Mouse (Mus musculus): ENCODE results near the gene Ctsf. TPM values are rescaled to one million over a fixed set of nuclear protein-coding genes. Genes with fewer than 3 reads are reported as not detected.
A peak's percentile ranks its signal among the peaks of the same experiment; 100 is the strongest.

Ctsf gene
- polyA plus RNA-seq, 1 experiment from 2014 or later: 49.4 TPM

DNA sequence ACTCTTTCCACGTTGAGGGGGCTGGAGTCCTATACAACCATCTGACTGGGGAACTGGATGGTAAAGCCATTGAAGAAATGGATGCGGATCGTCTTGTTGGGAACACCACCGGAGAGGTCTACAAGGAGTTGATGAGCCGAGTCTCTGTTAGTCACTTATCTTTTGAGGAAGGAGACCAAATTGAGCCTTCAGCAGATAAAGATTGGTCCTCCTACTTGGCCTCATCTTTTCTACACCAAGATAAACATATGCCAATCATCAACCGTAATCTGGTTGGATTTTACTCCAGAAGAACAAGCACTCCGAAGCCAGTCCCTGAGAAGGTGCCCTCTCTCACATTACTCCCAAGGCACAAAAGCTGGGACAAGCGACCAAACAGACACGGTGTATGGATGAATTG lies 14.1 kb upstream of the Ctsf start:
- H3K4me3 ChIP-seq (ENCODE audit: low read depth, low read length): no peak overlapping the region
- no peaks in the 10 kb centered on the region for H3K36me3 ChIP-seq (replicated peaks; ENCODE audit: insufficient read depth, low read length)
- no peak overlapping the region for H3K9ac ChIP-seq (replicated peaks)
- no peak overlapping the region for H3K27ac ChIP-seq (ENCODE audit: low read depth)
- peaks cover 17% of the 10 kb centered on the region for H3K27me3 ChIP-seq (ENCODE audit: insufficient read depth, low read length)
- TF ChIP-seq CTCF (IDR thresholded peaks at IDR 0.05; ENCODE audit: low read depth) (no peak), EP300 (IDR thresholded peaks at IDR 0.05; ENCODE audit: low read depth) (no peak)
- 67% methylated on average over 9 of the region's 9 CpGs for WGBS (ENCODE audit: insufficient replicate concordance)
- no peaks in the 10 kb centered on the region for H3K9me3 ChIP-seq (ENCODE audit: low read length)
- no peak for ATAC-seq
- no peak for DNase-seq
- no peak overlapping the region for H3K4me2 ChIP-seq (ENCODE audit: low read depth, low read length)
- H3K4me1 ChIP-seq (ENCODE audit: insufficient read depth): peaks cover 21% of the 10 kb centered on the region

DNA sequence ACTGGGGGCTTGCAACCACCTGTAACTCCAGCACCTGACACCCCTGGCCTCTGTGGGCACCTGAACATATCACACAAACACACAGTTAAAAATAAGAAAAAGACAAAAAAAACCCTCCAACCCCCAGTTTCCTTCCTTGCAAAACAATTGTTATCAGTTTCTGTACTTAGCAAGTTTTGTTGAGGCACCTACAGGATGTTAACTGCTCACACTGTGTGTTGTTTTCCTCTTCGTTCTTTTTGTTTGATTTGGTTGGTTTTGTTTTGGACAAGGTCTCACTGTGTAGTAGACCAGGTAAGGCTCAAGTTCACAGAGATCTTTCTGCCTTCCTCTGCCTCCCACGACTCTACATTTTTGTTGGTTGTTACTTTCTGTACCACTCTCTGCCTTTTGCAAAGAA lies 12.3 kb upstream of the Ctsf start:
- ATAC-seq: no peak
- Histone ChIP-seq H3K36me3 (replicated peaks; ENCODE audit: insufficient read depth, low read length) (no peaks in the 10 kb centered on the region), H3K27me3 (ENCODE audit: insufficient read depth, low read length) (peaks cover 17% of the 10 kb centered on the region), H3K9ac (replicated peaks) (no peak overlapping the region), H3K4me3 (ENCODE audit: low read depth, low read length) (no peak overlapping the region), H3K9me3 (ENCODE audit: low read length) (no peaks in the 10 kb centered on the region), H3K4me1 (ENCODE audit: insufficient read depth) (peaks cover 14% of the 10 kb centered on the region), H3K4me2 (ENCODE audit: low read depth, low read length) (no peak overlapping the region), H3K27ac (ENCODE audit: low read depth) (no peak overlapping the region)
- 54% methylated on average over 2 of the region's 2 CpGs for WGBS (ENCODE audit: insufficient replicate concordance)
- TF ChIP-seq EP300 (IDR thresholded peaks at IDR 0.05; ENCODE audit: low read depth) (no peak), CTCF (IDR thresholded peaks at IDR 0.05; ENCODE audit: low read depth) (no peak)
- DNase-seq: no peak

DNA sequence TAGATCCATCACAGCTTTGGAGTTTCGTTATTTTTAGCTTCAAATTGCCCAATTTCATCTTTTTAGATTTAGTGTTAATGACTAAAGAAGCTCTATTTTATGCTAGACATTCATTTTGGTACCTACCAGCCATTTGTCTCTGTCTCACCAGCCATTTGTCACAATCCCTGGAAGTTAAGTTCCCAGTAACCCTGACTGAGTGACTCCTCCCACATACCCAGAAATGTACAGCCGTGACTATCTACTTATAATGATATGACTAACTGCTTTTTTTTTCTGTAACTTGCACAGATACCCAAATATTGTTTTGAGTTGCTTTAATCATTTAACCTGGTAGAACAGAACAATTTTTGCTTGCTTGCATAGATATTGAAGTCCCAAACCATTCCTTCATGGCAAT lies 9.1 kb upstream of the Ctsf start:
- Histone ChIP-seq H3K4me1 (ENCODE audit: insufficient read depth) (no peaks in the 10 kb centered on the region), H3K9ac (replicated peaks) (no peak overlapping the region), H3K4me3 (ENCODE audit: low read depth, low read length) (no peak overlapping the region), H3K4me2 (ENCODE audit: low read depth, low read length) (no peak overlapping the region), H3K9me3 (ENCODE audit: low read length) (no peaks in the 10 kb centered on the region), H3K36me3 (replicated peaks; ENCODE audit: insufficient read depth, low read length) (no peaks in the 10 kb centered on the region), H3K27me3 (ENCODE audit: insufficient read depth, low read length) (peaks cover 6% of the 10 kb centered on the region; the same call in 1 of the 2 replicates), H3K27ac (ENCODE audit: low read depth) (no peak overlapping the region)
- TF ChIP-seq EP300 (IDR thresholded peaks at IDR 0.05; ENCODE audit: low read depth) (no peak), CTCF (IDR thresholded peaks at IDR 0.05; ENCODE audit: low read depth) (no peak)
- ATAC-seq (no peak), DNase-seq (no peak)
- WGBS (ENCODE audit: insufficient replicate concordance): 49% methylated on average over 2 of the region's 2 CpGs

DNA sequence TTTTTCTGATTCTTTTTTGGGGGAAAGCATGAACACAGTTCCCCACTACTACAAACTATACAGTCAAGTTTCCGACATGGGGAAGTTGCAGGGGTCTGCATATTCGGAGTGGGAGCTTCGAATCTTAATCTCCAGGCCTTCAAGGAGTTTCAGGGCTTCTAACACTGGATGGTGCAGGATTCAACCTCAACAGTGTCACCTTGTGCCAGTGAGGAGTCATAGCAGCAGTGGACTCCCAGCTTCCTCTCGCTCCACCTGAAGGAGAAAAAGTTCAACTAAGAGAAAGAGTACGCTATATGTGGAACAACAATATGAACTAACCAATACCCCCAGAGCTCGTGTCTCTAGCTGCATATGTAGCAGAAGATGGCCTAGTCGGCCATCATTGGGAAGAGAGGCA lies 7.4 kb upstream of the Ctsf start:
- H3K9me3 ChIP-seq (ENCODE audit: low read length): no peaks in the 10 kb centered on the region
- no peak overlapping the region for H3K27ac ChIP-seq (ENCODE audit: low read depth)
- DNase-seq (no peak), ATAC-seq (peak; percentile 49; the same call in 1 of the 2 replicates)
- H3K4me2 ChIP-seq (ENCODE audit: low read depth, low read length): no peak overlapping the region
- 27% methylated on average over 7 of the region's 7 CpGs for WGBS (ENCODE audit: insufficient replicate concordance)
- no peaks in the 10 kb centered on the region for H3K36me3 ChIP-seq (replicated peaks; ENCODE audit: insufficient read depth, low read length)
- no peak overlapping the region for H3K9ac ChIP-seq (replicated peaks)
- H3K27me3 ChIP-seq (ENCODE audit: insufficient read depth, low read length): no peaks in the 10 kb centered on the region
- TF ChIP-seq CTCF (IDR thresholded peaks at IDR 0.05; ENCODE audit: low read depth) (peak; percentile 80), EP300 (IDR thresholded peaks at IDR 0.05; ENCODE audit: low read depth) (no peak)
- no peaks in the 10 kb centered on the region for H3K4me1 ChIP-seq (ENCODE audit: insufficient read depth)
- H3K4me3 ChIP-seq (ENCODE audit: low read depth, low read length): no peak overlapping the region

DNA sequence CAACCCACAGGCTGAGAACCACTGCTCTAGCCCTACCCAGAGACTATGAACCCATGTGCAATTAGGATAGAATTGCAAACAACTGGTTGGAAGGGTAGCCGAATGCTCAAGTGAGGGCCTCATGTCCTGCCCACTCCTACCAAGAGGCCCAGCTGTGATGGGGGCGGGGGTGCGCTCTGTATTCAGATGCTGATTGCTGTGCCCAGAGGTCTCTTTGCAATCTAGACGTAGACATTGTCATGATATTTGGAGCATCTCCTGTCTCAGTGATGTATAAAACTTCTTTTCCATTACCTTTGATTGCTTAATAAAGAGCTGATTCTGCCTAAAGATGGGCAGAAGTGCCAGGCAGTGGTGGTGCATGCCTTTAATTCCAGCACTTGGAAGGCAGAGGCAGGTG lies 5.1 kb upstream of the Ctsf start:
- no peak for ATAC-seq
- H3K27me3 ChIP-seq (ENCODE audit: insufficient read depth, low read length): peaks cover 8% of the 10 kb centered on the region; the same call in 1 of the 2 replicates

DNA sequence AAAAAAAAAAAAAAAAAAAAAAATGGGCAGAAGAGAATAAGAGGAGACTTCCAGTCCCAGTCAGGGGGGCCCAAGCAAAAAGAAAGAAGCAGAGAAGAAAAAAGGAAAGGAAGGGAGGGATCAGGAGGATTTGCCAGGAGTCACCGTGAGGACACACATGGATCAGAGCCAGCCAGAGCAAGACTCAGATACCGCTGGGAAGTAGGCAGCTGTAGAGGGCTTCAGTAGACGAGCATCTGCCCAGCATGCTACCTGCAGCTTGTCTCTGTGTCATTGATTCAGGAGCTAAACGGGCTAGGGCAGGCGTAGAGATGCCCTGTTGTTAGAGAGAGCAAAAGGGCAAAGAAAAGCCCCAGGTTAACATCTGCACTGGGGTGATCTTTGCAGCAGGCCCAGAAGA lies 4.6 kb upstream of the Ctsf start:
- H3K9me3 ChIP-seq (ENCODE audit: low read length): no peaks in the 10 kb centered on the region
- peaks cover 13% of the 10 kb centered on the region for H3K27me3 ChIP-seq (ENCODE audit: insufficient read depth, low read length)
- H3K9ac ChIP-seq (replicated peaks): no peak overlapping the region
- no peak overlapping the region for H3K4me3 ChIP-seq (ENCODE audit: low read depth, low read length)
- ATAC-seq (no peak), DNase-seq (no peak)
- no peak for TF ChIP-seq EP300 (IDR thresholded peaks at IDR 0.05; ENCODE audit: low read depth)
- TF ChIP-seq CTCF (IDR thresholded peaks at IDR 0.05; ENCODE audit: low read depth): no peak
- WGBS (ENCODE audit: insufficient replicate concordance): 39% methylated on average over 5 of the region's 5 CpGs
- H3K27ac ChIP-seq (ENCODE audit: low read depth): no peak overlapping the region
- no peaks in the 10 kb centered on the region for H3K36me3 ChIP-seq (replicated peaks; ENCODE audit: insufficient read depth, low read length)
- peaks cover 8% of the 10 kb centered on the region for H3K4me1 ChIP-seq (ENCODE audit: insufficient read depth)
- H3K4me2 ChIP-seq (ENCODE audit: low read depth, low read length): no peak overlapping the region

More for the DNA sequence above, 5.1 kb upstream of the Ctsf start:
- TF ChIP-seq CTCF (IDR thresholded peaks at IDR 0.05; ENCODE audit: low read depth): no peak
- TF ChIP-seq EP300 (IDR thresholded peaks at IDR 0.05; ENCODE audit: low read depth): no peak
- DNase-seq: no peak
- no peak overlapping the region for H3K4me3 ChIP-seq (ENCODE audit: low read depth, low read length)
- no peaks in the 10 kb centered on the region for H3K9me3 ChIP-seq (ENCODE audit: low read length)
- 68% methylated on average over 4 of the region's 4 CpGs for WGBS (ENCODE audit: insufficient replicate concordance)
- H3K4me1 ChIP-seq (ENCODE audit: insufficient read depth): peaks cover 3% of the 10 kb centered on the region; the same call in 1 of the 2 replicates
- H3K36me3 ChIP-seq (replicated peaks; ENCODE audit: insufficient read depth, low read length): no peaks in the 10 kb centered on the region
- no peak overlapping the region for H3K27ac ChIP-seq (ENCODE audit: low read depth)
- H3K9ac ChIP-seq (replicated peaks): no peak overlapping the region
- no peak overlapping the region for H3K4me2 ChIP-seq (ENCODE audit: low read depth, low read length)

DNA sequence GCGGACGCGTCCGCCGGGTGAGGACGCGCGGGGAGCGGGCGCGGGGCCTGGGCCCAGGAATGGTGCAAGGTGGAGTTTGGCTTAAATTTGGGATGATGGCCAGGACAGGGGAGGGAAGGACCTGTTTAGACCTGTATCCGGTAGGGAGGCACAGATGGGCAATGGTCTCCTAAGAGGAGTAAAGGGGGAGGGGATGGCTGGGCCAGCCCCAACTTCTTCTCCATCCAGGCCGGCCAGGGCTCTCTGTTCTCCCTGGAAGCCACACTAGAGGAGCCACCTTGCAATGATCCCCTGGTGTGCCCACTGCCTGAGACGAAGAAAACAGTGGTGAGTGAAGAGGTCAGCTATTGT lies 515 bp downstream of the Ctsf start:
- 9% methylated on average over 14 of the region's 14 CpGs for WGBS (ENCODE audit: insufficient replicate concordance)
- peak overlapping the region; percentile 60; the same call in 1 of the 2 replicates for H3K27ac ChIP-seq (ENCODE audit: low read depth)
- peak overlapping the region; percentile 71 for H3K9ac ChIP-seq (replicated peaks)
- DNase-seq (no peak), ATAC-seq (no peak)
- peak overlapping the region; percentile 95 for H3K4me2 ChIP-seq (ENCODE audit: low read depth, low read length)
- peaks cover 4% of the 10 kb centered on the region; the same call in 1 of the 2 replicates for H3K36me3 ChIP-seq (replicated peaks; ENCODE audit: insufficient read depth, low read length)
- no peaks in the 10 kb centered on the region for H3K9me3 ChIP-seq (ENCODE audit: low read length)
- peaks cover 32% of the 10 kb centered on the region for H3K4me1 ChIP-seq (ENCODE audit: insufficient read depth)
- H3K27me3 ChIP-seq (ENCODE audit: insufficient read depth, low read length): peaks cover 26% of the 10 kb centered on the region
- peak overlapping the region; percentile 60 for H3K4me3 ChIP-seq (ENCODE audit: low read depth, low read length)
- no peak for TF ChIP-seq CTCF (IDR thresholded peaks at IDR 0.05; ENCODE audit: low read depth)
- TF ChIP-seq EP300 (IDR thresholded peaks at IDR 0.05; ENCODE audit: low read depth): no peak

All from liver, postnatal 0 days (tissue).